Mouse (Mus musculus) olfactory bulb, adult 2 months (tissue): Measurements from ENCODE around the gene Wdr54.
A peak's percentile ranks its signal among the peaks of the same experiment; 100 is the strongest.

Experiments used
- CTCF ChIP-seq: fragments of 200-500 bp; IDR thresholded peaks from 2 replicates; pipeline ENCODE4 v1.5.1; 2012; ENCODE audit warnings: low read depth, mild to moderate bottlenecking, low read length, moderate library complexity; ENCODE audit not compliant: insufficient read depth
- POLR2A ChIP-seq: fragments of 200-500 bp; IDR thresholded peaks from 2 replicates; pipeline ENCODE4 v1.6.1; 2012; ENCODE audit warnings: mild to moderate bottlenecking, low read depth, low read length, moderate library complexity; ENCODE audit not compliant: insufficient read depth

- 0 out of 2 replicates have a peak, but pooled peaks have one; percentile 20 for TF ChIP-seq POLR2A
- no peak for TF ChIP-seq CTCF
Observed at GRCm38 (mm10) chr6:83172240-83172920, 16.2 kb upstream of the Wdr54 start.
